Mouse (Mus musculus) spleen, embryonic (tissue): ENCODE results near the gene Lrrc8c.

ENCODE experiments used
- CTCF ChIA-PET: fragments of 350-600 bp; sonication (Branson Sonifier 250); formaldehyde crosslinking; loops from one replicate; lab custom pipeline; 2022; lab: Charles Lee

Gene Lrrc8c

DNA sequence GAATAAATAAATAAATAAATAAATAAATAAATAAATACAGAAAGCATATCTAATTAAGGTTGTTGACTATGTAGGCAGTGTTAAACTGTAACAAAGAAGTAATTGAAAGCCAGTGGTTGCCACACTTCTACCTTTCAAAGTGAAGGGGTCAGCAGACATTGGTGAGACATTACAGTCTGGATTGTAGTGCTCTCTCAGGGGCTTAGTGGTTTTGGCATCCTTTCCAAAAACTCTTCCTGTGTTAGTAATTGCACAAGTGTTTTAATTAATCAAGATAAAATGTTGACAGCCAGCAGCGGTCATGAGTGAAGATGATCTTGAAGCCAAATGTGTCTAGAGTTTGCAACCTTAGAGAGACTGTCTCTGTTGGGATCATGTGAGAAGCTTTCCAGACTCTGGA, 110.8 kb downstream of the Lrrc8c start:
- CTCF ChIA-PET = interaction anchor here (1.8 kb wide), 1 partner anchor 54 kb away, joined by 4 read pairs; no protein-coding TSS in a partner anchor

DNA sequence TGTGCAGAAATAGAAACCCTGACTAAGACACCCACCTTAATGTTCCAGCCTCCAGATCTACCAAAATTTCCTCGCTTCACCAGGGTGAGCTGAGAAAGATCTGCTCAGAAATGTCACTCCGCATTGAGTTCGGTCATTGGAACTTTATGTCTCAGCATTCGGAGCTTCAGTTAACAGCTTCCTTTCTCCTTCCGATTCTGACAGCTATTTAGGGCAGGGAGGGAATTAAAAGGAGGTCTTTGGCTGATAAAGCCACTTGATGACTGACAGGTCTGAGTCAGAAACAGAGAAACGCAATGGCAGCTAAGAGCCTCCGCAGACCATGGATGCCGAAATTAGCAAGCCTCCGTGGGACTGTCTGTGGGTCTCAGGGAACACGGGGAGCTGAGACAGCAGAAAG, 112.9 kb downstream of the Lrrc8c start:
- CTCF ChIA-PET = no interaction called here

DNA sequence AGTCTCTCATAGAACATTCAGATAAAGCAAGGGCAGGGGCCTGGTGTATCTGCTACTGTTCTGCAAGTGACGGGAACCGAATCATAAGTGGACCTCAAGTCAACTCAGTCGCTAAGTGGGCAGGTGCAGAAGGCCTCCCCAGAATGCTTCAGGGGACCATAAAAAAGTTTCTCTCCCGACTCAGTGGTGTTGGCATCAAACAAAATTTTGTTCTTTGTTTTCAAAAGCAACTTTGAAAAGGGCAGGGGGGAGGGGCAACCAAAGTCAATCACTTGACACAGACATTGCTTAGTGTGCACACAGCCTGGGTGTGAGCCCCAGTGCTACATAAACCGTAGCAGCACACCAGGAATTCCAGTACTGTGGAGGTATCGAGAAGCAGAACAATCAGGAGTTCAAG, 116.4 kb downstream of the Lrrc8c start:
- CTCF ChIA-PET = interaction anchor here (1.5 kb wide), 1 partner anchor 11 kb away, joined by 4 read pairs; no protein-coding TSS in a partner anchor

DNA sequence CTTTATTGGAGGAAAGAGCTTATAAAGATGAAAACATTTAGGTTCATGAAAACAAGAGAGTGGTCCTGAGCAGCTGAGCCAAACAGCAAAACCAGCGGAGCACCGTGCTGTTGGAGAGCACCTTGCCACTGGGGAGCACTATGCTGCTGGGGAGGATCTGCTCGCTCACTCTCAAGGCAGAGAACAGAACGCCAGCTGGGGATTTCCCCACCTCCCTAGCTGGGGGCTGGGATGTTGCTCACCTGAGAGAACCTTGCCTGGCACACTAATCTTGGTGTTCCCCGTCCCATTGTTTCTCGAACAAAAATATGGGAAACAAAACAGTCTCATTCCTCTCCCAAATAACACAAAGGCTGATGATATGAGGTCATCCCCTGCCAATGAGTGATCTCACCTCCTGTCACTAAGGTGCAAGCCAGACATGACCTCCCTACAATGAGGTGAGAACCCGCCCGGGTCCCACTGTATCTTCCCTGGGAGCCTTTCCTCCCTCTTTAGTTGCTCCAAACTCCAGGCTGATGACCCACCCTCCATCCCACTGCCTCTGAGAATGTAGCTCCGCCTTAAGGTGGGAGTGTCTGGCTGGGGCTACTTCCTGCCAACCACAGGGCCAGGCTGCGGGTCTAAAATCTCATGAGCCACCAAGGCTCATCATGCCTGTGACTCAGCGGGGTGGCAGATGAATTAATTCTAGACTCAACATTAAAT, 117.5 kb downstream of the Lrrc8c start:
- CTCF ChIA-PET = interaction anchor here (0.6 to 0.9 kb wide), 3 partner anchors 11 to 141 kb away, joined by 3 read pairs; no protein-coding TSS in a partner anchor

DNA sequence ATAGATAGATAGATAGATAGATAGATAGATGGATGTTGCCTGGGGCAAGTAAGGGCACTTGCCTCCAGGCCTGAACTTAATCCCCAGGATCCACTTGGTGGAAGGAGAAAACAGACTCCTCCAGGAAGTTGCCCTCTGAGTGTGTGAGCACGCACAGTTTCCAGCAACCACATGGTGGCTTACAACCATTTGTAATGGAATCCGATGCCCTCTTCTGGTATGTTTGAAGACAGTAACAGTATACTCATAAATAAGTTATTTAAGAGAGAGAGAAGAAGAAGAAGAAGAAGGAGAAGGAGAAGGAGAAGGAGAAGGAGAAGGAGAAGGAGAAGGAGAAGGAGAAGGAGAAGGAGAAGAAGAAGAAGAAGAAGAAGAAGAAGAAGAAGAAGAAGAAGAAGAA, 119.1 kb downstream of the Lrrc8c start:
- CTCF ChIA-PET = interaction anchor here (0.6 kb wide), 1 partner anchor 10 kb away, joined by 6 read pairs; no protein-coding TSS in a partner anchor

DNA sequence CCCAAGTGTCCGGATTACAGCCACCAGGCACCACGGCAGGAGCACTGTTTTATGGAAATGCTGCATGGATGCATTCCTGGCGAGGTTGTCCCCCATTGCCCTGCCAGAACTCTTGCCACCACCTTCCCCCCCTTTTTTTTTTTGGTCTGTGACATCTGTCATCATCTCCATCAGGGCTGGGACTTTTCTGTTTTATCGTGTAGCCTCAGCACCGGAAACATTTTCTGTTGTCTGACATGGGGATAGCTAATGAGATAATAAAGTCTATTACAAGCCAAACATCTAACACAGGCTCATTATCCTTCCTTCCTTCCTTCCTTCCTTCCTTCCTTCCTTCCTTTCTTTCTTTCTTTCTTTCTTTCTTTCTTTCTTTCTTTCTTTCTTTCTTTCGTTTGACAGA, 119.7 kb downstream of the Lrrc8c start:
- CTCF ChIA-PET = no interaction called here

DNA sequence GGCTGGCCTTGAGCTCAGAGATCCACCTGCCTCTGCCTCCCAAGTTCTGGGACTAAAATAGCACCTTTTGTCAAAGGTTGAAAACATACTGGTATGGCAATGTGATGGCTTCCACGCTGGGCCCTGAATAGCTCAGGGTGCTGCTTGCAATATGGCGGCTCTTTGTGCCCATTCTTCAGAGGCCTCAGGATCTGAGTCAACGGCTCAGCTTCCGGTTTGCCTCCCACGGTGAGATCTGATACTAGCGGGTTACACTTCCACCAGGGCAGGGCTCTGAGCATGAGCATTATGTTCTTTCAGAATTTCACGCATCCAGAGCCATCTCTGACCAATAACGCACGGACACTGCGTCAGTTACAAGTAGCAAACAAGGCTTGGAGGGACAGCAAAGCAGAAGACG, 120.2 kb downstream of the Lrrc8c start:
- CTCF ChIA-PET = no interaction called here

DNA sequence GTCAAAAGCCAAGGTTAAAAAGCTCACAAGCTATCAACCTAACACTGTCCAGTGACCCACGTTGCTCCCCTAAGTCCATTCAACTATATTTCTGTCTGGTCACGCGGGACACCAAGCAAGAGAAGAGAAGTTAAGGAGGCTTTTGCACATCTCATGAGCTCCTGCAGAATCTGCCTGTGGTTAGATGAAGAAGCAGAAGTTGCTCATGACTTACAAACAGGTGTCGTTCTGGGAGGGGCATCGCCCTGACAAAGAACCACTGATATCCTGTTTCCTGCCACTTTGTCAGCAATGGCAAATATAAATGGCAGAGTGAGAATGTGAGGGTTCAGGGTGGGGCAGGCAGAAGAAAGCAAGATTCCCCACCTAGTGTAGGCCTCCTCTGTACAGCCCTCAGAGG, 123.3 kb downstream of the Lrrc8c start:
- CTCF ChIA-PET = no interaction called here

DNA sequence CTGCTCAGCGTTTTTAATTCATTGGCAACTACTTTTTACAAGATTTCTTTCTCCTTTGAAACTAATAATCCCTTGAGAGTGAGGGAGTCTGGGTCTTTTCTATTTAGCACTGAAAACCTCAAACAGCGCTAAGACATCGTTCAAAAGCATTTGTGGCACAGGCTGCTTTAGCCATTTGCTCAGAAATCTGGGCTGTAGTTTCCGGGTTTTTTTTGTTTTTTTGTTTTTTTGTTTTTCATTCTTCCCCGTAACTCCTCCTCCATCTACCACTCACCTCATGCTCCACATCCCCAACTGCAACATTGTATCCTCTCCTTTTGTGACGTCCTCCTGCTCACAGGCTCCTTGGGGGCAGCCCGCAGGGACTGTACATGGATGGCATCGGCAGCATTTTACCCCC, 124.1 kb downstream of the Lrrc8c start:
- CTCF ChIA-PET = interaction anchor here (0.7 kb wide), 1 partner anchor 11 kb away, joined by 4 read pairs; no protein-coding TSS in a partner anchor

DNA sequence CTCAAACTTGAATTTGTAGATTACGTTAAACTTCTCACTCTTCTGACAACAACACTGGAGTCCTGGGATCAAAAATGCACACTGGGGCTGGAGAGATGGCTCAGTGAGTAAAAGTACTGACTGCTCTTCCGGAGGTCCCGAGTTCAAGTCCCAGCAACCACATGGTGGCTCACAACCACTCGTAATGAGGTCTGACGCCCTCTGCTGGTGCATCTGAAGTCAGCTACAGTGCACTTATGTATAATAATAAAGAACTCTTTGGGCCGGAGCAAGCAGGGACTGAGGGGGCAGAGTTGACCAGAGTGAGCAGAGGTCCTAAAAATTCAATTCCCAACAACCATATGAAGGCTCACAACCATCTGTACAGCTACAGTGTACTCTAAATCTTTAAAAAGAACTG, 125.0 kb downstream of the Lrrc8c start:
- CTCF ChIA-PET = no interaction called here

DNA sequence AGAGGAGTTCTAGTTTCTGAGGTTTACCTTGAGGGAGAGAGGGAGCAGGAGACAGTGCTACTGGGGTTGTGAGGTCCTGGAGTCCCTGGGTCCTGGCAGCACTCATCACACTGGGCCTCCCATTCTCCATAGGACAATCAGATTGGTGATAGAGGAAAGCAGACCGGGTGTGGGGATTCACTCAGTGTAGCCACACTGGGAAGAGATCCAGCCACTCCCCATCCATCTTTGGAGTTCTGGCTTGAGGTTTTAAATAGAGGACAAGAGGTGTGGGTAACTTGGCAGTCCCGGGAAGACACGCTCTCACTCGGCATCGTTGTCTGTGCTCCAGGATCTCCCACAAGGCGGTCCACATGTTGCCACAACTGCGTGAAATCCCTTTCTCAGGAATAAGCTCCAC, 127.9 kb downstream of the Lrrc8c start:
- CTCF ChIA-PET = interaction anchor here (0.6 to 0.7 kb wide), 2 partner anchors 11 to 52 kb away, joined by 3 read pairs; no protein-coding TSS in a partner anchor

DNA sequence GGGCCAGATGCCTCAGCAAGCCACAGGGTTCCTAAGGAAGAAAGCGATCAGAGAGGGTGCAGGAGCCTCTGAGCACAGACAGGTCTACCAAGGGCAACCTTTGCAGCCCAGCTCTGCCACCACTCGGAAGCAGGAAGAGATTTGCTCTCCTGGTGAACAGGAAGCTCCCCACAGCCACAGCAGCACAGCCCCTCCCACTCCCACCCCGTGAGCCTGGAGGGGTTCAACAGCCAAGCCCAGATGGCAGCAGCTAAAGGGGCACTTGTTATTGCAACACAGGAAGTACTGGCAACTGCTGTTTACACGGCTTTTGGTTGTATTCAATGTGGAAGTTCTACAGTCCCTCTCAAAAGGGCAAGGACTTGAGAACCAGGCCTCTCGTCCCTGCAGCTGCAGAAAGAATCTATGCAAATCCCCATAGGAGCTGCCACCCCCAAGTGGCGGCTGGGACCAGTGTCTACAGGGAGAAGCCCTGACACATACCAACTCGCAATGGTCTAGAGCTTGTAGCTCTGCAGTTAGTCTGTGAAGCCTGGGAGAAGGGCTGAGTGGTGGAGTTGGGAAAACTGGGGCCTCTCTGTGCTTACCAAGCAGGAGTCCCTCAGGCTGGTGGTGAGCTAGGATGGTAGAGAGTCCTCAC, 129.6 kb downstream of the Lrrc8c start:
- CTCF ChIA-PET = interaction anchor here (0.8 to 0.9 kb wide), 2 partner anchors 131 to 155 kb away, joined by 3 read pairs; no protein-coding TSS in a partner anchor

DNA sequence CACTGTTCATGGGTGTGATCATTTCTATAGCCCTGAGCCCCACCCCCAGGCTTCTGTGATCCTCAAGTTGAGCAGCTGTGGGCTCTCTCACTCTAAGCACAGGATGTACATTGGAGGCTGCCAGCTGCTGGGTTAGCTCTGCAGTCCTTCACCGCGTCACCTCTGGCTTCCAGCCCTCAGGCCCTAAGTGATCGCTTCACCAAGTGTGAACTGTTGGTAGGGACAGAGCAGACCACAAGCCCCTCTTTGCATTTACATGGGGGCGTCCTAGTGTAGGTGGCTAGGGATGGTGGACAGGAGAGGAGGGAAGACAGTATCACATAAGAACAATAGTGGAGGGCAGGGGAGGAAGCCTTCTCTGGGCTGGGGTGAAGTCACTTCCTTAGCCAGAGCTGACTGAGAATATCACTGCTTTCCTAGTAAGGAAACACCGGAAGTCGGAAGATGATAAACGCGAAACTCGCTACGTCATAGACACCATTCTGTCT, 130.4 kb downstream of the Lrrc8c start:
- CTCF ChIA-PET = interaction anchor here (0.9 kb wide), 1 partner anchor 132 kb away, joined by 3 read pairs; no protein-coding TSS in a partner anchor

DNA sequence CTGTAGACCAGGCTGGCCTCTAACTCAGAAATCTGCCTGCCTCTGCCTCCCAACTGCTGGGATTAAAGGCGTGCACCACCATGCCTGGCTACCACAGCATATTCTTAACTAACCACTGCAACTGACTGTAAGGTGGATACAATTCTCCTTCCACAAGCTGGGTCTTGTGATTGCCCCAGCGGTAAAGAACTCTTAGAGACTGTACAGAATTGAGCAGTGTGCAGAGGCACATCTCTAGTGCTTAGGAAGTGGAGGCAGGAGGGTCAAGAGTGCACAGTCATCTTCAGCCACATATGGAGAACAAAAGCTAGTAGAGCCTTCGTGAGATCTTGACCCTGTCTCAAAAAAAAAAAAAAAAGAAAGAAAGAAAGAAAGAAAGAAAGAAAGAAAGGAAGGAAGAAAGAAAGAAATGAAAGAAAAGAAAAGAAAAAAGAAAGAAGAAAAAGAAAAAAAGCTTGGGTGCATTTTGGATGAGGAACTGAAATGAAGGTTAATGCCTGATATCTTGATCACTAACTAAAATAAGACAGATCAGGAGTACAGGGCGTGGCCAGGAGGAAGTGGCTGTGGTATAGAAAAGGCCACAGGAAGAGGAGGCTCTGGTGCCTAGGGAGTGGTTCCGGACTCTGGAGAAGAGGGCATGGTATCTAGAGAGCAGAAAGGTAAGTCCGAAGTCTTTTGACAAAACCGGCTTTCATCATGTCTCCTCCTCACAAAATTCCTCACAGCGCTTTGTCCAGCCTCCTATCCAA, 131.7 kb downstream of the Lrrc8c start:
- CTCF ChIA-PET = interaction anchor here (0.6 kb wide), 1 partner anchor 218 kb away, joined by 5 read pairs; no protein-coding TSS in a partner anchor

DNA sequence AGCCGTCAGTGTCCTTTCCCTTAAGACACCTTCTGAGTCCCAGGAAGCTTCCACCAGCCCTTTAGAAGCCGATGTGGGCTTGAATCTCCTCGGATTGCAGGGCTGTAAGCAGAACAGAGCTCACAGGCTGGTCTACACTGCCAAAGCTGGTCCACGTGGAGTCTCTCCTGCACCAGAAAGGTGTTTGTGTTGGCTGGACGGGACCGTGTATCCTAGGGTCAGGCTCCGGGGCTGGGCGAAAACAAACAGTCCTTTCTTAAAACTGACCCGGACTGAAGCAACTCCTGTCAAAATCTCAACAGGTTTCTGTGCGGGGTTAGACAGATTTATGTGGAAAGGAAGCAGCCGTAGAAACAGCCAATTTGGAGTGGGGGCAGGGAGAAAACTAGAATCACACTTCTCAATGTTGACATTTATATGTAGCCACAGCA, 132.4 kb downstream of the Lrrc8c start:
- CTCF ChIA-PET = interaction anchor here (0.6 kb wide), 1 partner anchor 217 kb away, joined by 5 read pairs; no protein-coding TSS in a partner anchor

DNA sequence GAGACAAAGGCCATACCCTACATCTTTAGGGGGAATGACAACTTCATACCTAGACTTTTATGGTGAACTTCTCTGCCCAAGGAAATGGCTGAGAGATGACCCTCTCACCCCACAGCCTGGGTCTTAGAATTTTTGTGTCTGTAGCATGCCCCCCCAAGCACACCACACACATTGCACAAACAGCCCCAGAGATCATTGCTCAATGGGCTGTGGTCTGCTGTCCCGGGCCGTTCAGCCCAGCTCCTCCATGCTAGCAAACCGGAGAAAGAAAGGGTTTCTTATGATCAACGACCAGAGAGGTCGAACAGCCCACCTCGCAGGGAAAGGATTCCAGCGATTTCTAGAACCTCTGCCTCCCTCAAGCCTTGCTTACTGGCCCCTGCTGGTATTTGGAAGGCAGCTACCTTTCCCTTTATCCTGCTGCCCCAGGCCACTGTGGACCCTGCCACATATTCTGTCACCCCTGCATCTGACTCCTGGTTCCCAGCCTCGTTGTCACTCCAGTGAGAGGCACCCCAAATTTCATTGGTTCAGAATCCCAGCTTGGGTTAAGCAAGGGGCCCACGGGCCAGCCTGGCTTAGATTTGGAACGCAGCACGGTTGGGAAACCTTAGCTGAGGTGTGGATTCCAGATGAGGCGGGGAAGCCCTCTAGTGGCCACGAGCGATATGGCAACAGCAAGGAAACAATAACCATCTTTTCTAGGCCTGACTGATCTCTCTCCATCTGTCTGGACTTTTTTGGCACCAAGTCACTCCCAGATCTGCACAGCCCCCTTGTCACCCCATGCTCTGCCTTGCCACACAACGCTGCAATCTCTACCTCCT, 135.3 kb downstream of the Lrrc8c start:
- CTCF ChIA-PET = interaction anchor here (0.5 to 1.8 kb wide), 3 partner anchors 11 to 993 kb away, joined by 4 to 18 read pairs (median 7); no protein-coding TSS in a partner anchor

DNA sequence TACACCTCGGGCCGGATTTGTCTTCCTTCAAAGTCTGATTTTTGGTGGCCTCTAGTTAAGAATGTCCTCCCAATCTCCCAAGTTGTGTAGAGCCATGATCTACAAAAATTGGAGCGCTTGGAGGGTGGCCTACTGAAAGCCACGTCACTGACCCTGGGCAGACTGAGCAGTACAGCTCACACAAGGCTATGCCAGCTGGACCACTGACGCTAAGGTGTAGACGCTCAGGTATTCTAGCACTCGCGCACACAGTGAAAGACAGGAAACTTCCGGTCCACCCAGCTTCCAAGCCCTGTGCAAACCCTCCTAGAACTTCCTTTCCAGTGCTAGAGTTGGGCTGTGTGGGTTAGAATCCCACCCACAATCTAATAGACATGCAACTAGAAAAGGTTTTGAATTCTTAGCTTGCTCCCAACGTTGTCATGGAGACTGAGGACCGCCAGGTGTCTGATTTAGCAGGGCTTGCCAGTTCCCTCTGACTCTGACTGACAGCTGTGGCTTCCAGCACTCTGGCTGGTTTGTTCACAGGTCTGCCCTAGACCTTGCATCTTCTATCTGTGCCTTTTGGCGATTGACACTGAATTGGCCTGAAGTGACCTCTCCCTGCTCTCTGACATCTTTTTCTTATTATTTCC, 136.0 kb downstream of the Lrrc8c start:
- CTCF ChIA-PET = interaction anchor here (0.5 to 1.8 kb wide), 2 partner anchors 162 to 992 kb away, joined by 7 to 18 read pairs; no protein-coding TSS in a partner anchor

DNA sequence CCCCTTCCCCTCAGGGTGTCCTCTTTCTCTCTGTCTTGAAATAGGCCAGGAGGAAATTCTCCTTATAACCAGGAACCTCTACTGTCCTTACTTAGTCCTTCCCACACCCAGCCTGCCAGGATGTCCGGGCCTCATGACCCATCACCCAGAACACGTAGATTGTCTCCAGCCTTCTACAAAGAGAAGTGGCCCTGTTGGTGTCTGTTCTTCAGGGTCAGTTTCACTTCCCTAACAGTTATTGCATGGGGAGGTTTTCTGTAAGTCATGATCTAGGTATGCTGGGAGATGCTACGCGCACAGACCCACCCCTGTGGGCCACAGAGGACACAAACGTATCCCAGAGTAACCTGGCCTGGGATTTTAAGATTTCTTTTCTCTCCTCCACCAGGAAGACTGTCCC, 142.7 kb downstream of the Lrrc8c start:
- CTCF ChIA-PET = no interaction called here
